Mouse (Mus musculus): ENCODE data around the gene Cldn1.

The Cldn1 gene

DNA sequence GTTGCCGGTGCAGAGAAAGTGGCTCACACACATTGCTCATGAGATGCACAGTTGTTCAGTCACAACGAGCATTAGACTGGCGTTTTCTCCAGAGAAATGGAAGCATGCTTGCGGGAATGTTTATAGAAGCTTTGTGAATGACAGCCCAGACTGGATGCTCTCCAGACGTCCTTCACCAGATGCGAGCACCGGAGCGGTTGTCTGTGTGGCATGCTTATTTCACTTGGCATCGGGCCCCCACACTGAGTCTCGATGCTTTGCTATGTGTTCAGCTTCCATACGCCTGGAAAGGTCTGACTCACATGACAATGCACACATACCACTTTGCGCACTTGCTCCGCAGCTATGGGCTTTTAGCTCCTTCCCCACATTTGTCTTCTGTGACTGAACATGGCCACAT, 56.8 kb downstream of the Cldn1 start:
- ChIA-PET POLR2A (no interaction called here), CTCF (no interaction called here)

DNA sequence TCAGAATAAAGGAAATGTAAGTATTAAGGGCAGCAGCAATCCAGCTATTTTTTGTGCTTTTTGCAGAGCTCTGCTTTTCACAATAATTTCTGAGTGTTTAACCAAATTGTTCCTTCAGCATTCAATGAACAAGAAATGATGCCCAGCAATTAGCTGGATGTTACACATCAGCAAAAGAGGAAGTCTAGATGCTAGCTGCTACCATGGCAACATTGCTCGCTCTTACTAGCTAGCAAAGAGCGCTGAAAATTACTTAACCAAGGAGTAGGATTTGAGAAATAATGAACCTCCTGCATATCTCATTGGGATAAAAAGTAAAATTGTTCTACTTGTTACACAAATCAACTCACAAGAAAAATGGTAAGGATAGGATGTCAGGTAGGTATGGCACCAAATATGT, 62.2 kb downstream of the Cldn1 start:
- CTCF ChIA-PET, result no interaction called here
- POLR2A ChIA-PET, result no interaction called here
